Mouse (Mus musculus) 3134 (cell line): ENCODE measurements around the gene Plk3.
"Not testable (repeated sequence)": the region's sequence is repeated elsewhere in the genome, so short reads cannot be mapped to it uniquely, and the experiment has no call there.

Experiments used
- DNase-seq: peaks from one replicate; pipeline ENCODE4 v3.0.0-alpha.2; 2011; ENCODE audit warnings: low spot score; ENCODE audit not compliant: insufficient read length; ENCODE audit errors: extremely low read depth

Plk3 gene

GRCm38 (mm10) chr4:117133817-117134600 is at the start of gene Plk3:
Plk3 (minus strand) TSS chr4:117133963.
- DNase-seq: peak; percentile 92

- not testable (repeated sequence) for DNase-seq
These were observed 49.0 kb upstream of the Plk3 start for GRCm38 (mm10) chr4:117182759-117183096.

- peak; percentile 82 for DNase-seq
These were observed 48.3 kb upstream of the Plk3 start, which contains the start of gene Kif2c for GRCm38 (mm10) chr4:117181863-117182758. Kif2c (minus strand) TSS chr4:117182639.

GRCm38 (mm10) chr4:117169936-117170335 is 36.2 kb upstream of the Plk3 start:
- DNase-seq: no peak

- no peak for DNase-seq
These were observed 27.4 kb upstream of the Plk3 start for GRCm38 (mm10) chr4:117161183-117161582.

GRCm38 (mm10) chr4:117159666-117160065 is 25.9 kb upstream of the Plk3 start:
- no peak for DNase-seq

GRCm38 (mm10) chr4:117156372-117156771 is 22.6 kb upstream of the Plk3 start:
- DNase-seq: no peak

- peak; percentile 88 for DNase-seq
These were observed 22.1 kb upstream of the Plk3 start, which contains the start of gene Rps8 for GRCm38 (mm10) chr4:117155792-117156355. Rps8 (minus strand) TSS chr4:117156243.

GRCm38 (mm10) chr4:117155020-117155791 is 21.4 kb upstream of the Plk3 start:
- DNase-seq: peak; percentile 21

GRCm38 (mm10) chr4:117152714-117153113 is 19.0 kb upstream of the Plk3 start:
- no peak for DNase-seq

- DNase-seq: no peak
These were observed 17.7 kb upstream of the Plk3 start for GRCm38 (mm10) chr4:117151416-117151815.

- DNase-seq: no peak
These were observed 16.5 kb upstream of the Plk3 start for GRCm38 (mm10) chr4:117150212-117150733.

GRCm38 (mm10) chr4:117149291-117150211 is 15.8 kb upstream of the Plk3 start:
- DNase-seq: no peak

GRCm38 (mm10) chr4:117148815-117149214 is 15.1 kb upstream of the Plk3 start:
- no peak for DNase-seq

- DNase-seq: no peak
These were observed 14.4 kb upstream of the Plk3 start for GRCm38 (mm10) chr4:117148047-117148713.

- DNase-seq: peak; percentile 67
These were observed 12.4 kb upstream of the Plk3 start for GRCm38 (mm10) chr4:117146176-117146575.

- DNase-seq: no peak
These were observed 11.5 kb upstream of the Plk3 start for GRCm38 (mm10) chr4:117145248-117145647.

GRCm38 (mm10) chr4:117143023-117143422 is 9.3 kb upstream of the Plk3 start:
- DNase-seq: no peak

- no peak for DNase-seq
These were observed 6.8 kb upstream of the Plk3 start for GRCm38 (mm10) chr4:117140613-117141012.
